Mouse (Mus musculus): ENCODE measurements around the gene Sh3bgrl3. TPM values are rescaled to one million over a fixed set of nuclear protein-coding genes. Genes with fewer than 3 reads are reported as not detected.
"Not testable (repeated sequence)": the region's sequence is repeated elsewhere in the genome, so short reads cannot be mapped to it uniquely, and the experiment has no call there.

Gene Sh3bgrl3
- polyA plus RNA-seq, 1 experiment from 2014 or later: 220 TPM

DNA sequence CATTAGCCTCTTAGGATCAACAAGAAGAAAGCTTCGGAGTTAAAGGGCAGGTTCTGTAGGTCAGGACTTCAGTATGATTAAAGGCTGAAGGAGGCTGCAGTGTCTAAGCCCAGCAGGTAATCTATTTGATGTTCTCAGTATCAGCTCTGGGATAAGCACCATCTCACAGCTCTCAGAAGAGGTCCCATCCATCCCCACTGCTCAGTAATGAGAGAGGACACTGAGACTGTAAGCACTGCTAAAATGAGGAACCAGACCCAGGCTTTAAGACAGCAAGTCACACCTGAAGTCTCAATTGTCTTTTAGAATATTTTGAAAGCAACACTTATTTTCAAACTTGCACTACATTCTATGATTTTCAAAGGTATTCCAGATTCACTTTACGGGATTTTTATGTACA lies 29.0 kb upstream of the Sh3bgrl3 start:
- H3K9me3 ChIP-seq (replicated peaks; ENCODE audit: control insufficient read depth, low read length): no peaks in the 10 kb centered on the region
- H3K36me3 ChIP-seq (ENCODE audit: control insufficient read depth, insufficient read depth, low read length): 0 out of 2 replicates have a peak, but pooled peaks cover 6% of the 10 kb centered on the region
- no peaks in the 10 kb centered on the region for H3K27me3 ChIP-seq (ENCODE audit: control insufficient read depth, insufficient read depth, low read length)
- no peak overlapping the region for H3K4me3 ChIP-seq (ENCODE audit: low read depth, low read length)
- no peak for ATAC-seq (replicated peaks; ENCODE audit: insufficient number of reproducible peaks, low FRiP score, low TSS enrichment)
- H3K4me1 ChIP-seq (ENCODE audit: control insufficient read depth, insufficient read depth, low read length): peaks cover 8% of the 10 kb centered on the region; the same call in 1 of the 2 replicates
- H3K4me2 ChIP-seq: no peak overlapping the region
- WGBS (ENCODE audit: insufficient replicate concordance): 65% methylated on average over 2 of the region's 2 CpGs
- no peak overlapping the region for H3K9ac ChIP-seq (ENCODE audit: low read depth, low read length)
- H3K27ac ChIP-seq (ENCODE audit: low read depth, low read length): no peak overlapping the region

- H3K9me3 ChIP-seq (replicated peaks; ENCODE audit: control insufficient read depth, low read length): no peaks in the 10 kb centered on the region
- ATAC-seq (replicated peaks; ENCODE audit: insufficient number of reproducible peaks, low FRiP score, low TSS enrichment): no peak
- H3K4me2 ChIP-seq: no peak overlapping the region
- no peak overlapping the region for H3K9ac ChIP-seq (ENCODE audit: low read depth, low read length)
- H3K4me3 ChIP-seq (ENCODE audit: low read depth, low read length): no peak overlapping the region
- 43% methylated on average over 8 of the region's 8 CpGs for WGBS (ENCODE audit: insufficient replicate concordance)
- H3K27me3 ChIP-seq (ENCODE audit: control insufficient read depth, insufficient read depth, low read length): no peaks in the 10 kb centered on the region
- 0 out of 2 replicates have a peak, but pooled peaks cover 6% of the 10 kb centered on the region for H3K36me3 ChIP-seq (ENCODE audit: control insufficient read depth, insufficient read depth, low read length)
- H3K27ac ChIP-seq (ENCODE audit: low read depth, low read length): peak overlapping the region; percentile 35
- H3K4me1 ChIP-seq (ENCODE audit: control insufficient read depth, insufficient read depth, low read length): peaks cover 8% of the 10 kb centered on the region; the same call in 1 of the 2 replicates
Observed at GRCm38 (mm10) chr4:134156744-134157143, 28.2 kb upstream of the Sh3bgrl3 start.

- Histone ChIP-seq H3K4me2 (no peak overlapping the region), H3K4me1 (ENCODE audit: control insufficient read depth, insufficient read depth, low read length) (peaks cover 8% of the 10 kb centered on the region; the same call in 1 of the 2 replicates), H3K9ac (ENCODE audit: low read depth, low read length) (no peak overlapping the region), H3K36me3 (ENCODE audit: control insufficient read depth, insufficient read depth, low read length) (peaks cover 7% of the 10 kb centered on the region; the same call in 1 of the 2 replicates), H3K4me3 (ENCODE audit: low read depth, low read length) (no peak overlapping the region), H3K27ac (ENCODE audit: low read depth, low read length) (peak overlapping the region; percentile 35), H3K9me3 (replicated peaks; ENCODE audit: control insufficient read depth, low read length) (no peaks in the 10 kb centered on the region), H3K27me3 (ENCODE audit: control insufficient read depth, insufficient read depth, low read length) (no peaks in the 10 kb centered on the region)
- ATAC-seq (replicated peaks; ENCODE audit: insufficient number of reproducible peaks, low FRiP score, low TSS enrichment): no peak
- WGBS (ENCODE audit: insufficient replicate concordance): 84% methylated on average over 10 of the region's 10 CpGs
Observed at GRCm38 (mm10) chr4:134155961-134156465, 27.4 kb upstream of the Sh3bgrl3 start.

GRCm38 (mm10) chr4:134155531-134155930 lies 26.9 kb upstream of the Sh3bgrl3 start:
- Histone ChIP-seq H3K9me3 (replicated peaks; ENCODE audit: control insufficient read depth, low read length) (no peaks in the 10 kb centered on the region), H3K9ac (ENCODE audit: low read depth, low read length) (no peak overlapping the region), H3K4me3 (ENCODE audit: low read depth, low read length) (no peak overlapping the region), H3K36me3 (ENCODE audit: control insufficient read depth, insufficient read depth, low read length) (peaks cover 11% of the 10 kb centered on the region; the same call in 1 of the 2 replicates), H3K4me1 (ENCODE audit: control insufficient read depth, insufficient read depth, low read length) (peaks cover 8% of the 10 kb centered on the region; the same call in 1 of the 2 replicates), H3K4me2 (no peak overlapping the region), H3K27me3 (ENCODE audit: control insufficient read depth, insufficient read depth, low read length) (no peaks in the 10 kb centered on the region), H3K27ac (ENCODE audit: low read depth, low read length) (no peak overlapping the region)
- no peak for ATAC-seq (replicated peaks; ENCODE audit: insufficient number of reproducible peaks, low FRiP score, low TSS enrichment)
- whole genome bisulfite sequencing (ENCODE audit: insufficient replicate concordance): 90% methylated on average over 6 of the region's 6 CpGs

DNA sequence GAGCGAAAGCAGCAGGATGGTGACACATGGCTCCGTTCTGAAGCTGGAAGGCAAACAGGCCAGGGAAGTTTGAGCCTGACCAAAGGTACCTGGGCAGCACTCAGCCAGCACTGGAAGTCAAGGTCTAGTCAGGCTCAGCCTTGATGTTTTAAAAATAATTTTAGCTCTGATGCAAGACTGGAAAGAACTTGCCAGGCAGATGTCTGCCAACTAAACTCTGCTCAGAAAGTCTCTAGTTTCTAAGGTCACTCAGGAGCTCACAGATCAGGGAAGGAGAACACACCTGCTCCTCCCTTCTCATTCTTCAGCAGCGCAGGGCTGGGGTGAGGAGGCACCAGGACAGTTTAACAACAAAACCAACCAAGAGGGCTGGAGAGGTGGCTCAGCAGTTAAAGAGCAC lies 25.8 kb upstream of the Sh3bgrl3 start:
- Histone ChIP-seq H3K9me3 (replicated peaks; ENCODE audit: control insufficient read depth, low read length) (no peaks in the 10 kb centered on the region), H3K27me3 (ENCODE audit: control insufficient read depth, insufficient read depth, low read length) (no peaks in the 10 kb centered on the region), H3K36me3 (ENCODE audit: control insufficient read depth, insufficient read depth, low read length) (peaks cover 11% of the 10 kb centered on the region; the same call in 1 of the 2 replicates), H3K4me3 (ENCODE audit: low read depth, low read length) (no peak overlapping the region), H3K4me1 (ENCODE audit: control insufficient read depth, insufficient read depth, low read length) (peaks cover 8% of the 10 kb centered on the region; the same call in 1 of the 2 replicates), H3K27ac (ENCODE audit: low read depth, low read length) (no peak overlapping the region), H3K9ac (ENCODE audit: low read depth, low read length) (no peak overlapping the region), H3K4me2 (no peak overlapping the region)
- no peak for ATAC-seq (replicated peaks; ENCODE audit: insufficient number of reproducible peaks, low FRiP score, low TSS enrichment)
- WGBS (ENCODE audit: insufficient replicate concordance): 87% methylated on average over 3 of the region's 3 CpGs

DNA sequence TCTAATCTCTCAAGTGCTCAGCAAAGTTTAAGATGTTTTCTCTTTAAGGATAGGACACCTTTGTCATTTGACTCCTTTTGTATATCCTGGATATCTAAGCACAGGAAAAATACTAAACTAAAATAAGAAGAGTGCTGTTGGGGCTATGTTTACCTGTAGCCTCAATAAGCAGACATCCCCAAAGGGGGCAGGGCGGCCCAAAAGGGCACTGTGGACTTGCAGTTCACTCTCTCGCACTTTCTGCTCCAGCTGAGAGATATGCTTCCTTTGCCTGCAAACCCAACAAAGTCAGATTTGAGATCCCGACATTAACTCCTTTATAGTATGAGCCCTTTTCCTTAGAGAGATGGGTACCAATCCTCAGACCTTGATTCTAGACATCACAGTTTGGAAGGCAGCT lies 25.1 kb upstream of the Sh3bgrl3 start:
- no peak overlapping the region for H3K4me2 ChIP-seq
- H3K4me3 ChIP-seq (ENCODE audit: low read depth, low read length): no peak overlapping the region
- no peaks in the 10 kb centered on the region for H3K9me3 ChIP-seq (replicated peaks; ENCODE audit: control insufficient read depth, low read length)
- no peak for ATAC-seq (replicated peaks; ENCODE audit: insufficient number of reproducible peaks, low FRiP score, low TSS enrichment)
- no peak overlapping the region for H3K27ac ChIP-seq (ENCODE audit: low read depth, low read length)
- peaks cover 16% of the 10 kb centered on the region for H3K36me3 ChIP-seq (ENCODE audit: control insufficient read depth, insufficient read depth, low read length)
- peaks cover 8% of the 10 kb centered on the region; the same call in 1 of the 2 replicates for H3K4me1 ChIP-seq (ENCODE audit: control insufficient read depth, insufficient read depth, low read length)
- H3K27me3 ChIP-seq (ENCODE audit: control insufficient read depth, insufficient read depth, low read length): no peaks in the 10 kb centered on the region
- 83% methylated on average over 3 of the region's 3 CpGs for WGBS (ENCODE audit: insufficient replicate concordance)
- no peak overlapping the region for H3K9ac ChIP-seq (ENCODE audit: low read depth, low read length)

- no peak for ATAC-seq (replicated peaks; ENCODE audit: insufficient number of reproducible peaks, low FRiP score, low TSS enrichment)
- WGBS (ENCODE audit: insufficient replicate concordance): 87% methylated on average over 3 of the region's 3 CpGs
- peaks cover 16% of the 10 kb centered on the region for H3K36me3 ChIP-seq (ENCODE audit: control insufficient read depth, insufficient read depth, low read length)
Observed at GRCm38 (mm10) chr4:134152112-134152511, 23.5 kb upstream of the Sh3bgrl3 start.

GRCm38 (mm10) chr4:134149389-134149788 lies 20.8 kb upstream of the Sh3bgrl3 start:
- ATAC-seq (replicated peaks; ENCODE audit: insufficient number of reproducible peaks, low FRiP score, low TSS enrichment): no peak
- Histone ChIP-seq H3K27me3 (ENCODE audit: control insufficient read depth, insufficient read depth, low read length) (no peaks in the 10 kb centered on the region), H3K4me3 (ENCODE audit: low read depth, low read length) (no peak overlapping the region), H3K9ac (ENCODE audit: low read depth, low read length) (no peak overlapping the region), H3K27ac (ENCODE audit: low read depth, low read length) (no peak overlapping the region), H3K9me3 (replicated peaks; ENCODE audit: control insufficient read depth, low read length) (no peaks in the 10 kb centered on the region), H3K4me2 (no peak overlapping the region), H3K4me1 (ENCODE audit: control insufficient read depth, insufficient read depth, low read length) (no peaks in the 10 kb centered on the region), H3K36me3 (ENCODE audit: control insufficient read depth, insufficient read depth, low read length) (peaks cover 15% of the 10 kb centered on the region)
- 90% methylated on average over 4 of the region's 4 CpGs for WGBS (ENCODE audit: insufficient replicate concordance)

More at GRCm38 (mm10) chr4:134152112-134152511, 23.5 kb upstream of the Sh3bgrl3 start:
- H3K27ac ChIP-seq (ENCODE audit: low read depth, low read length): no peak overlapping the region
- H3K4me2 ChIP-seq: no peak overlapping the region
- no peaks in the 10 kb centered on the region for H3K27me3 ChIP-seq (ENCODE audit: control insufficient read depth, insufficient read depth, low read length)
- no peaks in the 10 kb centered on the region for H3K9me3 ChIP-seq (replicated peaks; ENCODE audit: control insufficient read depth, low read length)
- H3K4me1 ChIP-seq (ENCODE audit: control insufficient read depth, insufficient read depth, low read length): peaks cover 5% of the 10 kb centered on the region; the same call in 1 of the 2 replicates
- H3K4me3 ChIP-seq (ENCODE audit: low read depth, low read length): no peak overlapping the region
- no peak overlapping the region for H3K9ac ChIP-seq (ENCODE audit: low read depth, low read length)

DNA sequence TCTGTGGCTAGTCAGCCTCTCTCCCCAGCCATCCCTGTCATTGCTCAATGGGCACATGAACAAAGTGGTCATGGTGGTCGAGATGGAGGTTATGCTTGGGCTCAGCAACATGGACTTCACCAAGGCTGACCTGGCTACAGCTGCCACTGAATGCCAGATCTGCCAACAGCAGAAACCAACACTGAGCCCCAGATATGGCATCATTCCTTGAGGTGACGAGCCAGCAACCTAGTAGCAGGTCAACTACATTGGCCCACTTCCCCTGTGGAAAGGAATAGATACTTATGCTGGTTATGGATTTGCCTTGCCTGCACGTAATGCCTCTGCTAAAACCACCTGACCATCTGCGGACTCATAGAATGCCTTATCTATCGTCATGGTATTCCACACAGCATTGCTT lies 15.7 kb upstream of the Sh3bgrl3 start:
- H3K27ac ChIP-seq (ENCODE audit: low read depth, low read length); H3K9ac ChIP-seq (ENCODE audit: low read depth, low read length); H3K36me3 ChIP-seq (ENCODE audit: control insufficient read depth, insufficient read depth, low read length); H3K4me3 ChIP-seq (ENCODE audit: low read depth, low read length); H3K4me2 ChIP-seq; ATAC-seq (replicated peaks; ENCODE audit: insufficient number of reproducible peaks, low FRiP score, low TSS enrichment); H3K9me3 ChIP-seq (replicated peaks; ENCODE audit: control insufficient read depth, low read length); H3K27me3 ChIP-seq (ENCODE audit: control insufficient read depth, insufficient read depth, low read length); H3K4me1 ChIP-seq (ENCODE audit: control insufficient read depth, insufficient read depth, low read length): not testable (repeated sequence)
- 93% methylated on average over 5 of the region's 5 CpGs for WGBS (ENCODE audit: insufficient replicate concordance)

Data from heart, embryonic 11.5 days (tissue).